Mouse (Mus musculus) adrenal gland, postnatal 10 days (tissue): ENCODE results near the gene Bcl9l. TPM values are rescaled to one million over a fixed set of nuclear protein-coding genes. Genes with fewer than 3 reads are reported as not detected.

Experiments
- DNase-seq: peaks from one replicate; pipeline ENCODE4 v3.0.0; 2021; ENCODE audit warnings: mixed read lengths
- total RNA-seq, 2 experiments: library from RNA; stranded (reverse); gene quantifications; 2 replicates each; pipeline ENCODE4 v1.2.3; 2021

Gene Bcl9l
- total RNA-seq, 2 experiments from 2014 or later: 64.6 to 72.6 TPM

GRCm38 (mm10) chr9:44548412-44549152 lies 66.0 kb downstream of the Bcl9l start:
- no peak for DNase-seq

GRCm38 (mm10) chr9:44551138-44551537 lies 68.5 kb downstream of the Bcl9l start:
- no peak for DNase-seq

GRCm38 (mm10) chr9:44552161-44552560 lies 69.5 kb downstream of the Bcl9l start:
- peak; percentile 51 for DNase-seq

Other genes with a start within 250 kb of the Bcl9l start
- 10 to 100 TPM; 28.2 to 32.4 TPM for gene Cbl, start 248.8 kb upstream of the Bcl9l start, total RNA-seq
- gene Ccdc153, start 242.1 kb upstream of the Bcl9l start, total RNA-seq: 1 to 10 TPM; 1.5 to 1.6 TPM
- under 1 TPM in 1 of 2 experiments, not detected in 1; 0.48 TPM for gene Pdzd3, start 231.4 kb upstream of the Bcl9l start, total RNA-seq
- 10 to 100 TPM; 23.1 to 30.6 TPM for gene Nlrx1, start 214.2 kb upstream of the Bcl9l start, total RNA-seq
- gene Abcg4, start 194.2 kb upstream of the Bcl9l start, total RNA-seq: 10 to 100 TPM; 15.0 to 23.1 TPM
- gene Hinfp, start 177.2 kb upstream of the Bcl9l start, total RNA-seq: 10 to 100 TPM; 17.3 to 24.4 TPM
- gene C2cd2l, start 162.5 kb upstream of the Bcl9l start, total RNA-seq: 10 to 100 TPM; 19.3 to 25.1 TPM
- gene Dpagt1, start 156.8 kb upstream of the Bcl9l start, total RNA-seq: 10 to 100 TPM; 25.2 to 27.7 TPM
- 10 to 100 TPM; 87.2 to 99.6 TPM for gene H2afx, start 148.1 kb upstream of the Bcl9l start, total RNA-seq
- 100 to 1,000 TPM in 1 of 2 experiments, 10 to 100 TPM in 1; 86.7 to 101 TPM for gene Hmbs, start 138.6 kb upstream of the Bcl9l start, total RNA-seq
- gene Vps11, start 121.2 kb upstream of the Bcl9l start, total RNA-seq: 10 to 100 TPM; 42.3 to 47.3 TPM
- 100 to 1,000 TPM in 1 of 2 experiments, 10 to 100 TPM in 1; 97.2 to 121 TPM for gene Hyou1, start 103.3 kb upstream of the Bcl9l start, total RNA-seq
- 10 to 100 TPM; 30.6 to 44.8 TPM for gene Slc37a4, start 86.0 kb upstream of the Bcl9l start, total RNA-seq
- 1,000 to 10,000 TPM; 1,303 to 1,311 TPM for gene Rps25, start 75.7 kb upstream of the Bcl9l start, total RNA-seq
- gene Trappc4, start 75.2 kb upstream of the Bcl9l start, total RNA-seq: 10 to 100 TPM; 65.4 to 70.9 TPM
- gene Ccdc84, start 64.3 kb upstream of the Bcl9l start, total RNA-seq: 10 to 100 TPM; 15.4 to 20.7 TPM
- not detected for gene Foxr1, start 41.7 kb upstream of the Bcl9l start, total RNA-seq
- gene Upk2, start 27.8 kb upstream of the Bcl9l start, total RNA-seq: not detected
- gene Cxcr5, start 79.1 kb downstream of the Bcl9l start, total RNA-seq: 1 to 10 TPM; 1.0 to 1.4 TPM
- gene Ddx6, start 122.1 kb downstream of the Bcl9l start, total RNA-seq: 100 to 1,000 TPM; 106 to 118 TPM
- not detected for gene Treh, start 190.4 kb downstream of the Bcl9l start, total RNA-seq